24 mouse cellular contexts compared by ENCODE assay signal in the genomic region with DNA sequence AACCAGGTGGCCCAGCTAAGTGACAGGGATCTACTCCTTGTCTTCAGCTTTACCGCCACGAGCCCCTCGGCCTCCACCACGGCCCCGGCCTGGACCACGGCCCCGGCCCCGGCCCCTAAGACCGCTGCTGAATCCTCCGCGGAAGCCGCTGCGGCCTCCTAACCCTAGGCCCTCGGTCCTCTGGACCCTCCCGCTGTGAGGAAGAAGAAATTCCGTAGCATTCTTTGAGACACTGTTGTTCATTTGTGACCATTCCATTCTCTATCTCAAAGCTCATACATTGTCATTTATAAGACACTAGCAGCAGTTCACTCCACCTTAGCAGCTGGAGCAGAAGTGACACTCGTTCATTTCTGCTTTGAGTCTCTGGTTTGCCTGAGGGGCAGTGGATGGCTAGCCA. TPM values are rescaled to one million over a fixed set of nuclear protein-coding genes. Genes with fewer than 3 reads are reported as not detected.
A peak's percentile ranks its signal among the peaks of the same experiment; 100 is the strongest.
DNase-seq lines count a peak whose midpoint lies in the region; ATAC-seq lines count a peak whose summit lies in the region.
"Had no signal": no experiment of that assay in that cellular context is flagged by ENCODE, and none has a peak within 500 bp of the region (broad histone marks: within the 10 kb centered on the region; RNA-seq: fewer than 3 reads in every experiment).

No protein-coding gene starts in this region.

- no peaks in the 10 kb centered on the region for H3K36me3 ChIP-seq in midbrain, embryonic 11.5 days (ENCODE audit: control insufficient read depth, insufficient read depth, low read length)
- no peaks in the 10 kb centered on the region for H3K36me3 ChIP-seq in midbrain, embryonic 13.5 days
- H3K36me3 ChIP-seq: forebrain, embryonic 12.5 days had no signal

- H3K9ac ChIP-seq in midbrain, embryonic 11.5 days (ENCODE audit: low read length) = no peak overlapping the region
- no peak overlapping the region for H3K9ac ChIP-seq in midbrain, embryonic 13.5 days (replicated peaks)
- H3K9ac ChIP-seq: embryonic facial prominence, embryonic 13.5 days; embryonic facial prominence, embryonic 15.5 days; forebrain, embryonic 12.5 days had no signal

- no peaks in the 10 kb centered on the region for H3K4me1 ChIP-seq in midbrain, embryonic 11.5 days (ENCODE audit: control insufficient read depth, insufficient read depth, low read length)
- H3K4me1 ChIP-seq in midbrain, embryonic 13.5 days (replicated peaks) = no peaks in the 10 kb centered on the region

- peak; percentile 21 for DNase-seq in midbrain, embryonic 11.5 days (ENCODE audit: low spot score, missing footprints)
- peak; percentile 53 for DNase-seq in R1 (ENCODE audit: low read depth, low spot score)
- no peak for DNase-seq in B cell, adult 2 months
- no peak for DNase-seq in spleen, adult 18-20 months
- DNase-seq: adrenal gland, adult 2 months; adrenal gland, postnatal 10 days; adrenal gland, postnatal 25 days; cerebellum, adult 11 months; cerebellum, adult 18-20 months; cerebellum, adult 8-10 months; cerebellum, adult 9-11 months; cerebellum, postnatal 14 days; cerebellum, postnatal 36 days; embryo, embryonic 11 days had no signal

- H3K27me3 ChIP-seq in midbrain, embryonic 11.5 days (ENCODE audit: control insufficient read depth, insufficient read depth, low read length) = no peaks in the 10 kb centered on the region
- H3K27me3 ChIP-seq in midbrain, embryonic 13.5 days = no peaks in the 10 kb centered on the region
- H3K27me3 ChIP-seq: CH12.LX; embryonic facial prominence, embryonic 13.5 days; embryonic facial prominence, embryonic 15.5 days; forebrain, embryonic 12.5 days had no signal

- 93% methylated on average over 17 of the region's 17 CpGs for WGBS in midbrain, embryonic 11.5 days
- 91% methylated on average over 17 of the region's 17 CpGs for WGBS in midbrain, embryonic 13.5 days

- H3K4me3 ChIP-seq in midbrain, embryonic 11.5 days (ENCODE audit: low read depth, low read length) = no peak overlapping the region
- no peak overlapping the region for H3K4me3 ChIP-seq in midbrain, embryonic 13.5 days (replicated peaks)
- H3K4me3 ChIP-seq: embryonic facial prominence, embryonic 13.5 days; embryonic facial prominence, embryonic 15.5 days; erythroblast, embryonic 14.5 days; forebrain, embryonic 10.5 days; forebrain, embryonic 12.5 days had no signal

- no peak overlapping the region for H3K27ac ChIP-seq in midbrain, embryonic 11.5 days (ENCODE audit: low read depth, low read length)
- H3K27ac ChIP-seq in midbrain, embryonic 13.5 days = no peak overlapping the region
- H3K27ac ChIP-seq: embryonic facial prominence, embryonic 13.5 days; embryonic facial prominence, embryonic 15.5 days; forebrain, embryonic 10.5 days; forebrain, embryonic 12.5 days had no signal

- H3K4me2 ChIP-seq in midbrain, embryonic 11.5 days = no peak overlapping the region
- H3K4me2 ChIP-seq in midbrain, embryonic 13.5 days (replicated peaks) = no peak overlapping the region
- H3K4me2 ChIP-seq: embryonic facial prominence, embryonic 13.5 days; embryonic facial prominence, embryonic 15.5 days; forebrain, embryonic 12.5 days had no signal

- ATAC-seq in midbrain, embryonic 11.5 days (ENCODE audit: low FRiP score) = no peak
- no peak for ATAC-seq in midbrain, embryonic 13.5 days
- ATAC-seq: CD4-positive, CD25-positive, alpha-beta regulatory T cell, adult 4 months; forebrain, embryonic 14.5 days; forebrain, embryonic 16.5 days had no signal

- H3K9me3 ChIP-seq in midbrain, embryonic 11.5 days (ENCODE audit: control insufficient read depth, low read length) = no peaks in the 10 kb centered on the region
- H3K9me3 ChIP-seq in midbrain, embryonic 13.5 days = no peaks in the 10 kb centered on the region
- H3K9me3 ChIP-seq: embryonic facial prominence, embryonic 13.5 days; embryonic facial prominence, embryonic 15.5 days; forebrain, embryonic 10.5 days; forebrain, embryonic 12.5 days had no signal

RNA-seq across cellular contexts. Expression of a gene that starts 26.0 kb away (rescaled TPM):
- 15.1 and 15.4 TPM in 2 replicates for polyA plus RNA-seq in midbrain, embryonic 11.5 days (2014; fragmentation: Nextera tagmentation; extraction: Ambion mirVana)
- 4.6 and 6.6 TPM in 2 replicates for polyA plus RNA-seq in midbrain, embryonic 13.5 days (2015; fragmentation: Nextera tagmentation; extraction: Ambion mirVana)

Comparison
In these comparisons a context has a peak if more than half of its experiments do, and no peak if none do; other contexts are left out.
1. DNase-seq: peak in midbrain, embryonic 11.5 days (single experiment) and R1 (single experiment); none in B cell, adult 2 months (0 of 2) and spleen, adult 18-20 months (0 of 2).